Mouse (Mus musculus): ENCODE measurements around the gene Arl6ip4.

- TF ChIP-seq CTCF (IDR thresholded peaks at IDR 0.05; ENCODE audit: insufficient read depth, low read length) = no peak
- no peak for TF ChIP-seq POLR2A (IDR thresholded peaks at IDR 0.05; ENCODE audit: borderline replicate concordance, extremely low read depth, low read depth, low read length)
Observed at GRCm38 (mm10) chr5:124161831-124162230, 45.9 kb downstream of the Arl6ip4 start.
